Mouse (Mus musculus) cerebellum, postnatal 14 days (tissue): ENCODE measurements at regions not wholly inside any gene's neighbourhood (a gene's known extent, or its start where the extent isn't known, plus 50 kb on each side); places are given as distances from the start of the nearest gene placed in this dataset.

Experiments used
- DNase-seq, 2 experiments: peaks; one replicate each; pipeline ENCODE4 v3.0.0; 2021; ENCODE audit warnings: mixed read lengths in 2 of 2

GRCm38 (mm10) chr11:48098063-48098462 is 109.3 kb upstream of the Sgcd start:
- no peak for DNase-seq

DNA sequence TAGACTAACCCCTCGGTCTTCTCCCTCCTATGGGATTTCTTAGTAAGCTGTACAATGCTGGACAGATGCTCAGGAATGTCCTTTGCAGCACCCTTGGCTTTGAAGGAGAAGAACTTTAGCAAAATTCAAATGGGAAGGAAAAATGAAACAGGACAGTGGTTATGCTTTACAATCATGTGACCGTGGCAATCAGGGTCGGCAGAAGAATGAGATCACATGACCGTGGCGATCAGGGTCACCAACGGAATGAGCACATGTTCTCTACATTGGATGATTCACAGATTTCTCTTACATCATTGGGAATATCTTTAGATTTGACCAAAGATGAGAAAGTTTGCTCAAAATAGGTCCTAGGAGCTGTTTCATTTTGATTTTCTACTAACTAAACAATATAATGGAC is 108.7 kb upstream of the Sgcd start:
- no peak for DNase-seq

- peak; percentile 71 to 79 for DNase-seq
Measured at GRCm38 (mm10) chr11:48067072-48067471, 78.3 kb upstream of the Sgcd start.

DNA sequence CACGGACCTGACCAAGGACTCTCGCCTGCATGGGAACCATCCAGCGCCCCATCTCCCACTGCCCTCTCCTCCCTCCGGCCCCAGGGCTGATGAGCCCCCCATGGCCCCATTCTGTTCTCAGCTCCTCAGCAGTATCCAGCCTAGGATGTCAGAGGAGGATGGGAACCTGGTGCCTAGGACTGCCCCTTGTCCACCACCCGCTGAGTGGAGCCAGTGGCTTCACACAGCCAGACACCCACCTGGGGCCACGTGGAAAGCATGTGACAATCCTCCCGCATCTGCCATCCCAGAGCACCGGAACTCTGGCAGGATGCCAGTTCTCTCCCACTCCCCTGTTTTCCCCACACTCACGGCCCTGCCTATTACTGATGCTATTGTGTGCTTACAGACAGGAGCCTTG is 75.0 kb upstream of the Sgcd start:
- no peak for DNase-seq

DNA sequence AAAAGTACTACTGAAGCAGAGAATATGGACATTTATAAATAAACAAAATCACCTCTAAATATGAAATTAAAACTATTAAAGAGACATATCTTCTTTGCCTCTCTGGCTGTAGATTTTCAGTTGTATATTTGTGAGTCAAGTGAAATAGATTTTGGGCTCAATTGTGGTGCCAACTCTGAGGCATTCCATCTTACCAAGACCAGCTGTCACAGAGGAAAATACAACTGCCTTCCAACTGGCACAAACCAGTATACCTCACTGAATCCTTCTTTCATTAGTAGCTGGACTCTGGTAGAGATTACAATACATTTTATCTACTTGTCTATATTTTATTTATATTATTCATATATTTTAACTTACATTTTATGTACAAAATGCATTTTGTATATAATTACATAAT is 72.7 kb upstream of the Sgcd start:
- no peak for DNase-seq

GRCm38 (mm10) chr11:48051156-48051866 is 62.5 kb upstream of the Sgcd start:
- no peak for DNase-seq

DNA sequence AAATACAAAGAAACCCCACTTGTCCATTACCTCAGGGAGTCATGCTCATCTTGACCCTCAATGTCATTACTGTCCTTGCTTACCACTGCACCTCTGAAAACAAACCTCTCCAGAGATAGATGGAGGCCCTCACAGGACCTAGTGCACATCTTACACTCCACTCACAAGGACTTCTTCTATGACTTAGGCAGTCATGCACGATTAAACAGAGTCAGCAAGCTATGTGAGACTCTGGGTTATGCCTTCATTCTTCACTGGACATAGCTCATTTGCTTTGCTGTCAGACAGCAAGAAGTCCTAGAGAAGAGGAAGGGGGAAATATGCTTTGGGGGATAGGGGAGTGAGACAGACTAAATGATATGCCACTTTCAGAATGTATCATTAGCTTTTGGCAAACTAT is 59.5 kb upstream of the Sgcd start:
- no peak for DNase-seq
